Mouse (Mus musculus) stomach, embryonic 15.5 days (tissue): Measurements from ENCODE around the gene Rasgrp1. TPM values are rescaled to one million over a fixed set of nuclear protein-coding genes. Genes with fewer than 3 reads are reported as not detected.

Source experiments
- ATAC-seq: fragments of 200-750 bp; cut with Nextera tagmentation; 2 replicates; pipeline ENCODE4 v1.8.0; 2017; ENCODE audit warnings: low read depth, moderate number of reproducible peaks, moderate TSS enrichment; ENCODE audit not compliant: insufficient read depth, low FRiP score
- H3K27ac ChIP-seq: fragments of 300-500 bp; sonication (generic); 2 replicates; pipeline ENCODE4 v1.5.1; 2015; ENCODE audit warnings: mild to moderate bottlenecking, inconsistent platforms
- H3K27me3 ChIP-seq: fragments of 300-500 bp; sonication (generic); replicated peaks from 2 replicates; pipeline ENCODE4 v1.6.1; 2015; ENCODE audit warnings: inconsistent platforms
- H3K36me3 ChIP-seq: fragments of 300-500 bp; sonication (generic); 2 replicates; pipeline ENCODE4 v1.6.1; 2015; ENCODE audit warnings: inconsistent platforms
- H3K4me1 ChIP-seq: fragments of 300-500 bp; sonication (generic); 2 replicates; pipeline ENCODE4 v1.6.1; 2015; ENCODE audit warnings: inconsistent platforms
- H3K4me2 ChIP-seq: fragments of 300-500 bp; sonication (generic); 2 replicates; pipeline ENCODE4 v1.6.1; 2015; ENCODE audit warnings: mild to moderate bottlenecking, inconsistent platforms
- H3K4me3 ChIP-seq: fragments of 300-500 bp; sonication (generic); replicated peaks from 2 replicates; pipeline ENCODE4 v1.5.1; 2015; ENCODE audit warnings: inconsistent platforms
- H3K9ac ChIP-seq: fragments of 300-500 bp; sonication (generic); 2 replicates; pipeline ENCODE4 v1.6.1; 2015; ENCODE audit warnings: inconsistent platforms
- H3K9me3 ChIP-seq: fragments of 300-500 bp; sonication (generic); 2 replicates; pipeline ENCODE4 v1.6.1; 2016; ENCODE audit warnings: inconsistent platforms
- WGBS: fragments of 180-500 bp; shearing (Covaris S2); methylation state at CpG from one replicate; pipeline ENCODE4 v1.1.7; 2015; 5-methylcytosine and 5-hydroxymethylcytosine counted together
- polyA plus RNA-seq: library from polyadenylated mRNA; unstranded; fragments of >200 nt; fragmentation: Nextera tagmentation; extraction: Ambion mirVana; gene quantifications from 2 replicates; pipeline ENCODE4 v1.2.1, GENCODE M21; 2015

Rasgrp1 gene
- polyA plus RNA-seq, 1 experiment from 2014 or later = 1.5 TPM

- H3K4me1 ChIP-seq = no peaks in the 10 kb centered on the region
Measured at GRCm38 (mm10) chr2:117357939-117358338, 15.1 kb upstream of the Rasgrp1 start.

GRCm38 (mm10) chr2:117352305-117353123 lies 9.7 kb upstream of the Rasgrp1 start:
- Histone ChIP-seq H3K27me3 (no peaks in the 10 kb centered on the region), H3K36me3 (no peaks in the 10 kb centered on the region), H3K4me2 (no peak overlapping the region), H3K9me3 (no peaks in the 10 kb centered on the region), H3K4me3 (no peak overlapping the region), H3K9ac (no peak overlapping the region), H3K4me1 (no peaks in the 10 kb centered on the region), H3K27ac (no peak overlapping the region)
- no peak for ATAC-seq
- 82% methylated on average over 9 of the region's 9 CpGs for WGBS

More at GRCm38 (mm10) chr2:117357939-117358338, 15.1 kb upstream of the Rasgrp1 start:
- no peak for ATAC-seq
- Histone ChIP-seq H3K4me3 (no peak overlapping the region), H3K36me3 (no peaks in the 10 kb centered on the region), H3K9me3 (no peaks in the 10 kb centered on the region), H3K9ac (no peak overlapping the region), H3K27me3 (no peaks in the 10 kb centered on the region), H3K27ac (no peak overlapping the region), H3K4me2 (no peak overlapping the region)

DNA sequence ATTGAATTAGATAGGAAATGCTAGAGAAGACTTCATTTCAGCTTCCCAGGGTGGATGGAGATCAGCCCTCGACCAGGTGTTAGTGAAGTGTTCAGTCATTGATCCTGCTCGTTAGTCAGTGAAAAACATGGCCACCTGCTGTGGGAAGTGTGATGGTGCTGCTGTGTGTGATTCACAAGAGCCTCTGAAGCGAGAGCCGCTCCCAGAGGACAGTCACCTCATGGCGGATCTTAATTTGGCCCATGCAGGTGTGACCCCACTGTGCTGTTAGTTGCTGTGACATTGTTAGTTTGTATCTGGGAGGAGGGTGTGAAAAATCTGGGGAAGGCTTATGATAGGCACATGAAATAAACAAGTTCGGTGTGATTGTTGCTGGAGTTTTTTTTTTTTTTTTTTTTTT lies 7.3 kb upstream of the Rasgrp1 start:
- no peaks in the 10 kb centered on the region for H3K36me3 ChIP-seq
- no peak for ATAC-seq
- H3K4me2 ChIP-seq = no peak overlapping the region
- H3K9me3 ChIP-seq = no peaks in the 10 kb centered on the region
- WGBS = 47% methylated on average over 6 of the region's 6 CpGs
- no peak overlapping the region for H3K4me3 ChIP-seq
- no peak overlapping the region for H3K27ac ChIP-seq
- no peak overlapping the region for H3K9ac ChIP-seq
- H3K4me1 ChIP-seq = no peaks in the 10 kb centered on the region
- H3K27me3 ChIP-seq = no peaks in the 10 kb centered on the region

GRCm38 (mm10) chr2:117343240-117343624 lies 431 bp upstream of the Rasgrp1 start:
- H3K4me1 ChIP-seq = peaks cover 12% of the 10 kb centered on the region; the same call in 1 of the 2 replicates
- peak overlapping the region; percentile 90 for H3K4me2 ChIP-seq
- H3K27me3 ChIP-seq = peaks cover 17% of the 10 kb centered on the region; the same call in 1 of the 2 replicates
- peak overlapping the region; percentile 46 for H3K4me3 ChIP-seq
- H3K36me3 ChIP-seq = no peaks in the 10 kb centered on the region
- H3K9me3 ChIP-seq = no peaks in the 10 kb centered on the region
- WGBS = 31% methylated on average over 7 of the region's 7 CpGs
- H3K27ac ChIP-seq = no peak overlapping the region
- no peak overlapping the region for H3K9ac ChIP-seq
- peak; percentile 61; the same call in 1 of the 2 replicates for ATAC-seq

GRCm38 (mm10) chr2:117342090-117342546 lies 683 bp downstream of the Rasgrp1 start:
- H3K4me3 ChIP-seq = peak overlapping the region; percentile 46
- no peak for ATAC-seq
- 0 out of 2 replicates have a peak overlapping the region, but pooled peaks have one; percentile 10 for H3K9ac ChIP-seq
- peak overlapping the region; percentile 90 for H3K4me2 ChIP-seq
- no peaks in the 10 kb centered on the region for H3K9me3 ChIP-seq
- H3K27me3 ChIP-seq = peaks cover 17% of the 10 kb centered on the region; the same call in 1 of the 2 replicates
- H3K27ac ChIP-seq = no peak overlapping the region
- under 1% methylated on average over 19 of the region's 19 CpGs for WGBS
- H3K36me3 ChIP-seq = no peaks in the 10 kb centered on the region
- peaks cover 12% of the 10 kb centered on the region; the same call in 1 of the 2 replicates for H3K4me1 ChIP-seq

DNA sequence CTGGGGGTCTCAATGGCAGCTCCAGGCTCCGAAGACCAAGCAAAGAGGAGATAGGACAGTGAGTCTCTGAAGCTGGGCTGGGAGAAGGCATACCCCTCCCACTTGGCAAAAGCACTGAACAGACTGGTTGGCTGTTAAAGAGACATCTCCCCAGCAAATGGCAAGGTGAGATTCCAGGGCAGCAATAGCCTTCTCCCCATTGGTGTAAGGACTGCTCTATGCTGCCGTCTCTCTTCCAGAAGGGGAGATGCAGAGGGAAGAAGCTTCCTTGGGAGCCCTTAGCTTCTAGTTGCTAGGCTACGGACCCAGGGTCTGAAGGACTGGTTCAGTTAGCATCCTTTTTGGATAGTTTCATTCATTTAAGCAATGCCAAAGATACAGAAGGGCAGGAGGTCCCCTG lies 4.3 kb downstream of the Rasgrp1 start:
- 57% methylated on average over 3 of the region's 3 CpGs for WGBS
- Histone ChIP-seq H3K27me3 (peaks cover 17% of the 10 kb centered on the region; the same call in 1 of the 2 replicates), H3K4me1 (peaks cover 12% of the 10 kb centered on the region; the same call in 1 of the 2 replicates), H3K4me2 (no peak overlapping the region), H3K9me3 (no peaks in the 10 kb centered on the region), H3K27ac (no peak overlapping the region), H3K9ac (no peak overlapping the region), H3K4me3 (no peak overlapping the region), H3K36me3 (no peaks in the 10 kb centered on the region)
- no peak for ATAC-seq

- Histone ChIP-seq H3K4me2 (no peak overlapping the region), H3K9me3 (no peaks in the 10 kb centered on the region), H3K4me3 (no peak overlapping the region), H3K4me1 (peaks cover 11% of the 10 kb centered on the region; the same call in 1 of the 2 replicates), H3K36me3 (no peaks in the 10 kb centered on the region), H3K9ac (no peak overlapping the region), H3K27ac (peak overlapping the region; percentile 69; the same call in 1 of the 2 replicates), H3K27me3 (peaks cover 15% of the 10 kb centered on the region; the same call in 1 of the 2 replicates)
- no peak for ATAC-seq
- 90% methylated on average over 7 of the region's 7 CpGs for WGBS
Measured at GRCm38 (mm10) chr2:117337902-117338301, 4.9 kb downstream of the Rasgrp1 start.

DNA sequence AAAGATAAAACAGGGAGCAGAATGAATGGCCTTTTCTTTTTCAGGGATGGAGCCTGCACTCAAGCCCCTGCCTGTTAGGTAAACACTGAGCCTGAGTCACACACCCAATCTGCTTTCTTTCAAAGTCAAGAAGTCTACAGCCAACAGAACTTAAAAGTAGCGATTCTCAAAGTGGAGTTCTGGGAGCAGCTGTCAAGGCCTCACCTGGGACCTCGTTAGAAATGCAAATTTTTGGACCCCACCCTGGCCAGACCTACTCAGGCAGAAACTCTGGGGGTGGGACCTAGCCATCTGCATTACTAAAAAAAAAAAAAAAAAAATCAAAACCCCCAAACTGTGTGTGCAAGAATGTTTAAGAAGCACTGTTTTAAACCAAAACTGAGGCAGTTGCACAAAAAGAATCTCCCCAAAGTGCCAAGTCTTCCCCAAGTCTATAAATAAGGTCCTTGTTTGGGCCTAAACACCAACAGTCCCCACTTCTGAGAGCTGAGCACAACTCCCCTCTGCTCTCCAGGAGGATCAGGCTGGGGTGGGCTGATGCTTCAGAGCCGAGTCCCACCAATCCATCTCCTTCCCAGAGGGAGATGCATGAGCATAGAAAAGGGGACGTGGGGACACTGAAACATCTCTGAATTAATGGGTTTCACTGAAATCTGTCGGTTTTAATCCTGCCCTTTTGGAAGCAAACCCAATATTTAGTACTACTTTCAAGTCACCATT lies 5.7 kb downstream of the Rasgrp1 start:
- Histone ChIP-seq H3K27ac (peak overlapping the region; percentile 69), H3K27me3 (peaks cover 10% of the 10 kb centered on the region; the same call in 1 of the 2 replicates), H3K36me3 (no peaks in the 10 kb centered on the region), H3K4me2 (no peak overlapping the region), H3K9ac (no peak overlapping the region), H3K4me3 (no peak overlapping the region), H3K4me1 (peaks cover 5% of the 10 kb centered on the region; the same call in 1 of the 2 replicates), H3K9me3 (no peaks in the 10 kb centered on the region)
- peak; percentile 50; the same call in 1 of the 2 replicates for ATAC-seq
- 27% methylated on average over 5 of the region's 5 CpGs for WGBS

GRCm38 (mm10) chr2:117335552-117336188 lies 7.1 kb downstream of the Rasgrp1 start:
- H3K27me3 ChIP-seq = 0 out of 2 replicates have a peak, but pooled peaks cover 3% of the 10 kb centered on the region
- WGBS = 32% methylated on average over 4 of the region's 4 CpGs
- H3K4me2 ChIP-seq = no peak overlapping the region
- no peaks in the 10 kb centered on the region for H3K36me3 ChIP-seq
- H3K4me3 ChIP-seq = no peak overlapping the region
- no peak overlapping the region for H3K9ac ChIP-seq
- no peaks in the 10 kb centered on the region; the same call in 1 of the 2 replicates for H3K4me1 ChIP-seq
- H3K9me3 ChIP-seq = no peaks in the 10 kb centered on the region
- ATAC-seq = peak; percentile 70
- H3K27ac ChIP-seq = peak overlapping the region; percentile 69

DNA sequence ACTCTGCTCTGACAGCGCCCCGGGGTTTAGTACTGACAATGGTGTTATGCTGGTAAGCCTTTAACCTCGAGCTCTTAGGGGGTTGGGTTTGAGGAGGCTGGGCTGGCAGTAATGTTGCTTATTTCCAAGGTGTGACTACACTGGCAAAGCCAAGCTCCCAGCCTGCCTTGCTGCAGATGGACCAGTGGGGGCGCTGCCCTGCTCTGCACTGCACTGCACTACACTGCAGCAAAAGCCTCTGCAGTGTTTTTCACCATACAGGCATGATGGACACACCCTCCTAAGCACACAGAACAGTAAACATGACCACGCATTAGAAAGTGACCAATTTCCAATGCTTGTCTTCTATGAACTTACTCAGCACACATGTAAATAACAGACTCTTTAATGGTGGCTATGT lies 11.2 kb downstream of the Rasgrp1 start:
- Histone ChIP-seq H3K27me3 (no peaks in the 10 kb centered on the region), H3K36me3 (no peaks in the 10 kb centered on the region), H3K27ac (no peak overlapping the region), H3K4me2 (no peak overlapping the region), H3K4me3 (no peak overlapping the region), H3K9me3 (no peaks in the 10 kb centered on the region), H3K9ac (no peak overlapping the region), H3K4me1 (no peaks in the 10 kb centered on the region)
- WGBS = 48% methylated on average over 5 of the region's 5 CpGs
- ATAC-seq = 0 out of 2 replicates have a peak, but pooled peaks have one; percentile 16

- Histone ChIP-seq H3K4me1 (no peaks in the 10 kb centered on the region), H3K9ac (no peak overlapping the region), H3K36me3 (no peaks in the 10 kb centered on the region), H3K4me3 (no peak overlapping the region), H3K9me3 (no peaks in the 10 kb centered on the region), H3K27ac (no peak overlapping the region), H3K4me2 (no peak overlapping the region), H3K27me3 (no peaks in the 10 kb centered on the region)
- no peak for ATAC-seq
- WGBS = 67% methylated on average over 9 of the region's 9 CpGs
Measured at GRCm38 (mm10) chr2:117328521-117329285, 14.1 kb downstream of the Rasgrp1 start.
